In genomic region chr8:84206666-84207065, GRCm38 (mm10) we compare ENCODE assay signal across 15 mouse cellular contexts. TPM values are rescaled to one million over a fixed set of nuclear protein-coding genes. Genes with fewer than 3 reads are reported as not detected.
A peak's percentile ranks its signal among the peaks of the same experiment; 100 is the strongest.
DNase-seq lines count a peak whose midpoint lies in the region; ATAC-seq and TF ChIP-seq lines count a peak whose summit lies in the region.
"Had no signal": no experiment of that assay in that cellular context is flagged by ENCODE, and none has a peak within 500 bp of the region (broad histone marks: within the 10 kb centered on the region; RNA-seq: fewer than 3 reads in every experiment).

No protein-coding gene starts in this region.

- WGBS in heart, embryonic 15.5 days, result 86% methylated on average over 3 of the region's 3 CpGs
- WGBS in heart, embryonic 12.5 days, result 97% methylated on average over 3 of the region's 3 CpGs
- 79% methylated on average over 3 of the region's 3 CpGs for WGBS in liver, postnatal 0 days (ENCODE audit: insufficient replicate concordance)
- 73% methylated on average over 3 of the region's 3 CpGs for WGBS in liver, embryonic 12.5 days (ENCODE audit: insufficient replicate concordance)
- WGBS in stomach, postnatal 0 days, result 92% methylated on average over 3 of the region's 3 CpGs
- 92% methylated on average over 3 of the region's 3 CpGs for WGBS in forebrain, embryonic 12.5 days

- TF ChIP-seq CTCF in liver, postnatal 0 days (IDR thresholded peaks at IDR 0.05; ENCODE audit: low read depth), result 0 out of 2 replicates have a peak, but pooled peaks have one; percentile 9
- peak; percentile 45 for TF ChIP-seq CTCF in stomach, postnatal 0 days (IDR thresholded peaks at IDR 0.05; ENCODE audit: low read depth)

- ATAC-seq in heart, embryonic 15.5 days (replicated peaks; ENCODE audit: insufficient number of reproducible peaks, insufficient read depth, low FRiP score, low read depth), result no peak
- ATAC-seq in heart, embryonic 12.5 days (ENCODE audit: insufficient number of reproducible peaks, low FRiP score), result no peak
- ATAC-seq in liver, postnatal 0 days, result no peak
- no peak for ATAC-seq in liver, embryonic 12.5 days
- ATAC-seq in stomach, postnatal 0 days (ENCODE audit: low FRiP score, low TSS enrichment), result no peak
- no peak for ATAC-seq in forebrain, embryonic 12.5 days (ENCODE audit: low FRiP score)
- ATAC-seq: forebrain, embryonic 13.5 days; inflammation-experienced regulatory T-cells, adult 6 months had no signal

- H3K4me3 ChIP-seq in heart, embryonic 15.5 days, result no peak overlapping the region
- H3K4me3 ChIP-seq in heart, embryonic 12.5 days, result no peak overlapping the region
- no peak overlapping the region for H3K4me3 ChIP-seq in liver, postnatal 0 days (ENCODE audit: low read depth, low read length)
- H3K4me3 ChIP-seq in liver, embryonic 12.5 days, result no peak overlapping the region
- H3K4me3 ChIP-seq in stomach, postnatal 0 days (ENCODE audit: low read depth, low read length), result no peak overlapping the region
- H3K4me3 ChIP-seq in forebrain, embryonic 12.5 days (replicated peaks), result no peak overlapping the region
- H3K4me3 ChIP-seq: forebrain, embryonic 13.5 days had no signal

- DNase-seq in liver, postnatal 0 days, result no peak
- peak; percentile 79 for DNase-seq in R1 (ENCODE audit: low read depth, low spot score)
- no peak for DNase-seq in stomach, postnatal 0 days (ENCODE audit: low spot score)
- DNase-seq: cerebellum, adult 9-10 months; gastrocnemius, postnatal 10 days; heart, postnatal 14 days; right cerebral cortex, postnatal 4 days had no signal

- no peaks in the 10 kb centered on the region for H3K9me3 ChIP-seq in heart, embryonic 15.5 days (replicated peaks)
- H3K9me3 ChIP-seq in heart, embryonic 12.5 days (replicated peaks), result no peaks in the 10 kb centered on the region
- no peaks in the 10 kb centered on the region for H3K9me3 ChIP-seq in liver, postnatal 0 days (ENCODE audit: low read length)
- H3K9me3 ChIP-seq in liver, embryonic 12.5 days (replicated peaks), result no peaks in the 10 kb centered on the region
- no peaks in the 10 kb centered on the region for H3K9me3 ChIP-seq in stomach, postnatal 0 days (ENCODE audit: control insufficient read depth, low read length)
- H3K9me3 ChIP-seq in forebrain, embryonic 12.5 days, result no peaks in the 10 kb centered on the region
- H3K9me3 ChIP-seq: forebrain, embryonic 13.5 days; G1E had no signal

- H3K9ac ChIP-seq in heart, embryonic 15.5 days, result no peak overlapping the region
- no peak overlapping the region for H3K9ac ChIP-seq in heart, embryonic 12.5 days
- H3K9ac ChIP-seq in liver, postnatal 0 days (replicated peaks), result no peak overlapping the region
- no peak overlapping the region for H3K9ac ChIP-seq in liver, embryonic 12.5 days
- H3K9ac ChIP-seq in stomach, postnatal 0 days (ENCODE audit: low read length), result no peak overlapping the region
- H3K9ac ChIP-seq in forebrain, embryonic 12.5 days, result no peak overlapping the region
- H3K9ac ChIP-seq: forebrain, embryonic 13.5 days had no signal

- peaks cover 68% of the 10 kb centered on the region for H3K4me1 ChIP-seq in heart, embryonic 15.5 days (replicated peaks)
- H3K4me1 ChIP-seq in heart, embryonic 12.5 days (replicated peaks), result peaks cover 63% of the 10 kb centered on the region
- H3K4me1 ChIP-seq in liver, postnatal 0 days (ENCODE audit: insufficient read depth), result peaks cover 33% of the 10 kb centered on the region
- H3K4me1 ChIP-seq in liver, embryonic 12.5 days, result peaks cover 51% of the 10 kb centered on the region
- H3K4me1 ChIP-seq in stomach, postnatal 0 days (replicated peaks; ENCODE audit: control insufficient read depth, insufficient read depth), result peaks cover 4% of the 10 kb centered on the region; the same call in 1 of the 2 replicates
- peaks cover 47% of the 10 kb centered on the region for H3K4me1 ChIP-seq in forebrain, embryonic 12.5 days

- TF ChIP-seq EP300 in liver, postnatal 0 days (IDR thresholded peaks at IDR 0.05; ENCODE audit: low read depth), result no peak
- no peak for TF ChIP-seq EP300 in stomach, postnatal 0 days (optimal IDR thresholded peaks at IDR 0.05)

- H3K27me3 ChIP-seq in heart, embryonic 15.5 days, result no peaks in the 10 kb centered on the region
- H3K27me3 ChIP-seq in heart, embryonic 12.5 days (replicated peaks), result no peaks in the 10 kb centered on the region
- H3K27me3 ChIP-seq in liver, postnatal 0 days (ENCODE audit: insufficient read depth, low read length), result no peaks in the 10 kb centered on the region
- H3K27me3 ChIP-seq in liver, embryonic 12.5 days (replicated peaks), result peaks cover 20% of the 10 kb centered on the region
- no peaks in the 10 kb centered on the region for H3K27me3 ChIP-seq in stomach, postnatal 0 days (ENCODE audit: control insufficient read depth, insufficient read depth, low read length)
- H3K27me3 ChIP-seq in forebrain, embryonic 12.5 days, result peaks cover 9% of the 10 kb centered on the region; the same call in 1 of the 2 replicates
- H3K27me3 ChIP-seq: forebrain, embryonic 13.5 days had no signal

- peaks cover 48% of the 10 kb centered on the region for H3K36me3 ChIP-seq in heart, embryonic 15.5 days
- H3K36me3 ChIP-seq in heart, embryonic 12.5 days, result peaks cover 61% of the 10 kb centered on the region
- peaks cover 12% of the 10 kb centered on the region for H3K36me3 ChIP-seq in liver, postnatal 0 days (replicated peaks; ENCODE audit: insufficient read depth, low read length)
- H3K36me3 ChIP-seq in liver, embryonic 12.5 days, result peaks cover 43% of the 10 kb centered on the region
- peaks cover 23% of the 10 kb centered on the region for H3K36me3 ChIP-seq in stomach, postnatal 0 days (ENCODE audit: control insufficient read depth, insufficient read depth, low read length)
- peaks cover 25% of the 10 kb centered on the region for H3K36me3 ChIP-seq in forebrain, embryonic 12.5 days (replicated peaks)

- no peak overlapping the region for H3K4me2 ChIP-seq in heart, embryonic 15.5 days
- H3K4me2 ChIP-seq in heart, embryonic 12.5 days, result no peak overlapping the region
- H3K4me2 ChIP-seq in liver, postnatal 0 days (ENCODE audit: low read depth, low read length), result no peak overlapping the region
- no peak overlapping the region for H3K4me2 ChIP-seq in liver, embryonic 12.5 days
- no peak overlapping the region for H3K4me2 ChIP-seq in stomach, postnatal 0 days (replicated peaks; ENCODE audit: low read depth)
- H3K4me2 ChIP-seq in forebrain, embryonic 12.5 days, result no peak overlapping the region
- H3K4me2 ChIP-seq: forebrain, embryonic 13.5 days had no signal

- peak overlapping the region; percentile 81 for H3K27ac ChIP-seq in heart, embryonic 15.5 days
- no peak overlapping the region for H3K27ac ChIP-seq in heart, embryonic 12.5 days (ENCODE audit: poor library complexity, severe bottlenecking)
- no peak overlapping the region for H3K27ac ChIP-seq in liver, postnatal 0 days (ENCODE audit: low read depth)
- no peak overlapping the region for H3K27ac ChIP-seq in liver, embryonic 12.5 days
- no peak overlapping the region for H3K27ac ChIP-seq in stomach, postnatal 0 days (replicated peaks)
- no peak overlapping the region for H3K27ac ChIP-seq in forebrain, embryonic 12.5 days
- H3K27ac ChIP-seq: forebrain, embryonic 13.5 days had no signal

RNA-seq across cellular contexts. Expression of gene Nanos3, which starts 21.6 kb away (rescaled TPM):
- polyA plus RNA-seq in heart, embryonic 15.5 days (2015; fragmentation: Nextera tagmentation; extraction: Ambion mirVana), result 1.4 and 1.6 TPM in 2 replicates
- polyA plus RNA-seq in heart, embryonic 12.5 days (2016; fragmentation: Nextera tagmentation; extraction: Ambion mirVana), result 1.7 and 3.0 TPM in 2 replicates
- 0.34 and 0.79 TPM in 2 replicates for polyA plus RNA-seq in liver, postnatal 0 days (2015; fragmentation: Nextera tagmentation; extraction: Ambion mirVana)
- 0.61 and 1.3 TPM in 2 replicates for polyA plus RNA-seq in liver, embryonic 12.5 days (2016; fragmentation: Nextera tagmentation; extraction: Ambion mirVana)
- 2.0 and 4.4 TPM in 2 replicates for polyA plus RNA-seq in stomach, postnatal 0 days (2015; fragmentation: Nextera tagmentation; extraction: Ambion mirVana)
- polyA plus RNA-seq in forebrain, embryonic 12.5 days (2016; fragmentation: Nextera tagmentation; extraction: Ambion mirVana), result 5.9 and 6.0 TPM in 2 replicates
- polyA plus RNA-seq: G1E; inflammation-experienced regulatory T-cells, adult 6 months; liver, embryonic 16.5 days had no signal

RNA-seq across cellular contexts. Expression of gene Zswim4, which starts 30.2 kb away (rescaled TPM):
- 7.6 and 9.7 TPM in 2 replicates for polyA plus RNA-seq in heart, embryonic 15.5 days (2015; fragmentation: Nextera tagmentation; extraction: Ambion mirVana)
- 12.9 and 13.7 TPM in 2 replicates for polyA plus RNA-seq in heart, embryonic 12.5 days (2016; fragmentation: Nextera tagmentation; extraction: Ambion mirVana)
- polyA plus RNA-seq in liver, postnatal 0 days (2015; fragmentation: Nextera tagmentation; extraction: Ambion mirVana), result 1.4 and 1.6 TPM in 2 replicates
- polyA plus RNA-seq in liver, embryonic 12.5 days (2016; fragmentation: Nextera tagmentation; extraction: Ambion mirVana), result 3.6 and 5.0 TPM in 2 replicates
- polyA plus RNA-seq in stomach, postnatal 0 days (2015; fragmentation: Nextera tagmentation; extraction: Ambion mirVana), result 8.0 and 9.7 TPM in 2 replicates
- polyA plus RNA-seq in forebrain, embryonic 12.5 days (2016; fragmentation: Nextera tagmentation; extraction: Ambion mirVana), result 47.7 and 53.4 TPM in 2 replicates

RNA-seq across cellular contexts. Expression of gene D8Ertd738e, which starts 42.9 kb away (rescaled TPM):
- 290 and 291 TPM in 2 replicates for polyA plus RNA-seq in heart, embryonic 15.5 days (2015; fragmentation: Nextera tagmentation; extraction: Ambion mirVana)
- polyA plus RNA-seq in heart, embryonic 12.5 days (2016; fragmentation: Nextera tagmentation; extraction: Ambion mirVana), result 281 and 286 TPM in 2 replicates
- 189 and 201 TPM in 2 replicates for polyA plus RNA-seq in liver, postnatal 0 days (2015; fragmentation: Nextera tagmentation; extraction: Ambion mirVana)
- 249 and 259 TPM in 2 replicates for polyA plus RNA-seq in liver, embryonic 12.5 days (2016; fragmentation: Nextera tagmentation; extraction: Ambion mirVana)
- 299 and 309 TPM in 2 replicates for polyA plus RNA-seq in stomach, postnatal 0 days (2015; fragmentation: Nextera tagmentation; extraction: Ambion mirVana)
- polyA plus RNA-seq in forebrain, embryonic 12.5 days (2016; fragmentation: Nextera tagmentation; extraction: Ambion mirVana), result 267 and 271 TPM in 2 replicates

RNA-seq across cellular contexts. Expression of gene Mri1, which starts 50.5 kb away (rescaled TPM):
- polyA plus RNA-seq in heart, embryonic 15.5 days (2015; fragmentation: Nextera tagmentation; extraction: Ambion mirVana), result 36.1 and 42.7 TPM in 2 replicates
- polyA plus RNA-seq in heart, embryonic 12.5 days (2016; fragmentation: Nextera tagmentation; extraction: Ambion mirVana), result 48.2 and 50.9 TPM in 2 replicates
- polyA plus RNA-seq in liver, postnatal 0 days (2015; fragmentation: Nextera tagmentation; extraction: Ambion mirVana), result 40.9 and 41.9 TPM in 2 replicates
- polyA plus RNA-seq in liver, embryonic 12.5 days (2016; fragmentation: Nextera tagmentation; extraction: Ambion mirVana), result 55.4 and 63.1 TPM in 2 replicates
- 61.7 and 62.7 TPM in 2 replicates for polyA plus RNA-seq in stomach, postnatal 0 days (2015; fragmentation: Nextera tagmentation; extraction: Ambion mirVana)
- 49.1 and 60.1 TPM in 2 replicates for polyA plus RNA-seq in forebrain, embryonic 12.5 days (2016; fragmentation: Nextera tagmentation; extraction: Ambion mirVana)

RNA-seq across cellular contexts. Expression of gene 4930432K21Rik, which starts 58.8 kb away (rescaled TPM):
- 0.60 and 0.77 TPM in 2 replicates for polyA plus RNA-seq in heart, embryonic 15.5 days (2015; fragmentation: Nextera tagmentation; extraction: Ambion mirVana)
- polyA plus RNA-seq in heart, embryonic 12.5 days (2016; fragmentation: Nextera tagmentation; extraction: Ambion mirVana), result 1.00 and 1.1 TPM in 2 replicates
- 0.24 and 0.29 TPM in 2 replicates for polyA plus RNA-seq in liver, postnatal 0 days (2015; fragmentation: Nextera tagmentation; extraction: Ambion mirVana)
- 0.28 and 0.58 TPM in 2 replicates for polyA plus RNA-seq in liver, embryonic 12.5 days (2016; fragmentation: Nextera tagmentation; extraction: Ambion mirVana)
- polyA plus RNA-seq in stomach, postnatal 0 days (2015; fragmentation: Nextera tagmentation; extraction: Ambion mirVana), result 0.28 and 0.40 TPM in 2 replicates
- polyA plus RNA-seq in forebrain, embryonic 12.5 days (2016; fragmentation: Nextera tagmentation; extraction: Ambion mirVana), result 2.1 and 2.3 TPM in 2 replicates
